Mouse (Mus musculus) embryonic facial prominence, embryonic 11.5 days (tissue): Measurements from ENCODE around the gene Hist2h2ac. TPM values are rescaled to one million over a fixed set of nuclear protein-coding genes. Genes with fewer than 3 reads are reported as not detected.

ENCODE experiments used
- ATAC-seq: fragments of 200-750 bp; cut with Nextera tagmentation; replicated peaks from 2 replicates; pipeline ENCODE4 v1.8.0; 2017; ENCODE audit warnings: low read depth; ENCODE audit not compliant: insufficient number of reproducible peaks, low FRiP score, low TSS enrichment
- DNase-seq: peaks from one replicate; pipeline ENCODE4 v3.0.0-alpha.2; 2015; ENCODE audit warnings: low spot score
- H3K27ac ChIP-seq: fragments of 300-500 bp; sonication (generic); replicated peaks from 2 replicates; pipeline ENCODE4 v1.5.1; 2014; ENCODE audit warnings: mild to moderate bottlenecking, low read depth, low read length, control low read depth
- H3K27me3 ChIP-seq: fragments of 300-500 bp; sonication (generic); 2 replicates; pipeline ENCODE4 v1.6.1; 2014; ENCODE audit warnings: mild to moderate bottlenecking, low read length, moderate library complexity, mixed read lengths; ENCODE audit not compliant: control insufficient read depth, insufficient read depth
- H3K36me3 ChIP-seq: fragments of 300-500 bp; sonication (generic); replicated peaks from 2 replicates; pipeline ENCODE4 v1.6.1; 2014; ENCODE audit warnings: low read depth, mild to moderate bottlenecking, low read length, moderate library complexity, mixed read lengths; ENCODE audit not compliant: control insufficient read depth, insufficient read depth
- H3K4me1 ChIP-seq: fragments of 300-500 bp; sonication (generic); 2 replicates; pipeline ENCODE4 v1.6.1; 2014; ENCODE audit warnings: low read length, mixed read lengths; ENCODE audit not compliant: control insufficient read depth, insufficient read depth
- H3K4me2 ChIP-seq: fragments of 300-500 bp; sonication (generic); 2 replicates; pipeline ENCODE4 v1.6.1; 2014; ENCODE audit warnings: low read depth, mild to moderate bottlenecking, control low read depth, low read length, moderate library complexity
- H3K4me3 ChIP-seq: fragments of 300-500 bp; sonication (generic); 2 replicates; pipeline ENCODE4 v1.5.1; 2014; ENCODE audit warnings: low read depth, low read length, control low read depth
- H3K9ac ChIP-seq: fragments of 300-500 bp; sonication (generic); replicated peaks from 2 replicates; pipeline ENCODE4 v1.6.1; 2014; ENCODE audit warnings: mild to moderate bottlenecking, control low read depth, low read length
- H3K9me3 ChIP-seq: fragments of 300-500 bp; sonication (generic); replicated peaks from 2 replicates; pipeline ENCODE4 v1.6.1; 2016; ENCODE audit warnings: mild to moderate bottlenecking, low read length, inconsistent platforms, mixed read lengths; ENCODE audit not compliant: control insufficient read depth
- WGBS: fragments of 180-500 bp; shearing (Covaris S2); extraction: QIAGEN DNeasy Blood & Tissue Kit; methylation state at CpG from one replicate; pipeline ENCODE4 v1.1.7; 2014; 5-methylcytosine and 5-hydroxymethylcytosine counted together
- polyA plus RNA-seq: library from polyadenylated mRNA; unstranded; fragments of >200 nt; fragmentation: Nextera tagmentation; extraction: Ambion mirVana; gene quantifications from 2 replicates; pipeline ENCODE4 v1.2.1, GENCODE M21; 2014

Hist2h2ac gene
- polyA plus RNA-seq, 1 experiment from 2014 or later, result 15.5 TPM

DNA sequence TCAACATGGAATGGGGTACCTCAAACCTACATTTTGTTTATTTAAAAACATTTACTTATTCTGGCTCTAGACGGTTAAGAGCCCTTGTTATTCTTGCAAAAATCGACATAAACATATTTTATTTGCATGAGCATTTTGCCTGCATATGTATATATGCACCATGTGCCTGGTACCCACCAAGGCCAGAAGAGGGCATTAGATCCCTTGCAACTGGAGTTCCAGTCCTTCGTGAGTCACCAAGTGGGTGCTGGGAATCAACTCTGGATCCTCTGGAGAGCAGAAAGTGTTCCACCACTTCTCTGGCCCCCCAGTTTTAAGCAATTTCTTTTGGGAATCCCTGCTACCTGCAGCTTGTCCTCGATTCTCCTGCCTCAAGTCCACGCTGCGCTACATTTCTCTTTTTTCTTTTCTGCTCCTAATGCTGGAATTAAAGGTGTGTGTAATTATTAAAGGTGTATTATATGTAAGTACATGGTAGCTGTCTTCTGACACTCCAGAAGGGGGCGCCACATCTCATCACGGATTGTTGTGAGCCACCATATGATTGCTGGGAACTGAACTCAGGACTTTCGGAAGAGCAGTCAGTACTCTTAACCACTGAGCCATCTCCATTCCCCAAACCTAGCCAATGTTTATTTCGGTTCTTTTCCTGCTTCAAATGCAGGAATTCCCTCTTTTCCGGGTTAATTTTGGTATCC lies 24.9 kb downstream of the Hist2h2ac start:
- 90% methylated on average over 11 of the region's 11 CpGs for WGBS
- Histone ChIP-seq H3K9ac (no peak overlapping the region), H3K4me2 (no peak overlapping the region), H3K4me3 (no peak overlapping the region), H3K27ac (no peak overlapping the region), H3K9me3 (no peaks in the 10 kb centered on the region), H3K4me1 (no peaks in the 10 kb centered on the region), H3K36me3 (no peaks in the 10 kb centered on the region), H3K27me3 (no peaks in the 10 kb centered on the region)
- ATAC-seq (no peak), DNase-seq (no peak)

DNA sequence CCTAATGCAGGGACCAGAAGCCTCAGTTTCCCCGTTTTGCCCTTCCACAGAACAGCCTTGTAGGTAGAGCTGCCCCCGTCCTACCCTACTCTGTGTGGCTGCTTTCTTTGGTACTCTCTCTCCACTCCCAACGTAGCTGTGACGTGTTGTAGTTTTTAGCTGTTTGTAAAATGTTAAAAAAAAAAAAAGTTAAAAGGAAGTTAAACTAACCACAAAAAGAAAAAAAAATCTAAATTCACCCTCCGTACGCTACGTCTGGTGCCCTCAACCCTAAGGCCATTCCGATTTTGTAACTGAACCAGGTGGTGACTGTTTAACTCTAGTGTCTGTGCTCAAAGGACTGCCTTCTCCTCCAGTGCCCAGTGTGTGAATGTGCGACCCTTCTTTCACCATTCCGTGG lies 25.7 kb downstream of the Hist2h2ac start:
- Histone ChIP-seq H3K4me1 (no peaks in the 10 kb centered on the region), H3K9ac (no peak overlapping the region), H3K27me3 (no peaks in the 10 kb centered on the region), H3K9me3 (no peaks in the 10 kb centered on the region), H3K36me3 (no peaks in the 10 kb centered on the region), H3K27ac (no peak overlapping the region), H3K4me2 (no peak overlapping the region), H3K4me3 (no peak overlapping the region)
- 86% methylated on average over 10 of the region's 10 CpGs for WGBS
- no peak for DNase-seq
- ATAC-seq, result no peak

DNA sequence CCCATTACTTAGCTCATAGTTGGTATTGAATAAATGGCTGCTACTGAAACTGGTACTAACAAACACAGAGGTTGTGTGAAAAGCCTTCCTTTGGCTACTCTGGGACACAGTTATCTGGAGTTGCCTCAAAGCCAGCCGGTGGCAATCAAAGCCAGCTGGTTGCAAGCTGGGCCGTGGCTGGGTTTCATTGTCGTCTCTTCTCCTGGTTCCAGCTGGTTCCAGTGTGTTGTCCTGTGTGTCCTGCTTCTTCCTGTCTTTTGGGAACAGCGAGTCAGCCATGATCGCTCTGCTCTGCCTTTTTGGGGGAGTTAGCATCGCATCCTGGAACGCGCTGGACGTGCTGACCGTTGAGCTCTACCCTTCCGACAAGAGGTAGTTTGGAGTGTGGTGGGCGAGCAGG lies 27.7 kb downstream of the Hist2h2ac start:
- Histone ChIP-seq H3K27ac (no peak overlapping the region), H3K4me1 (no peaks in the 10 kb centered on the region), H3K27me3 (no peaks in the 10 kb centered on the region), H3K9me3 (no peaks in the 10 kb centered on the region), H3K9ac (no peak overlapping the region), H3K4me2 (no peak overlapping the region), H3K36me3 (no peaks in the 10 kb centered on the region), H3K4me3 (no peak overlapping the region)
- ATAC-seq, result no peak
- no peak for DNase-seq
- WGBS, result 58% methylated on average over 12 of the region's 12 CpGs

DNA sequence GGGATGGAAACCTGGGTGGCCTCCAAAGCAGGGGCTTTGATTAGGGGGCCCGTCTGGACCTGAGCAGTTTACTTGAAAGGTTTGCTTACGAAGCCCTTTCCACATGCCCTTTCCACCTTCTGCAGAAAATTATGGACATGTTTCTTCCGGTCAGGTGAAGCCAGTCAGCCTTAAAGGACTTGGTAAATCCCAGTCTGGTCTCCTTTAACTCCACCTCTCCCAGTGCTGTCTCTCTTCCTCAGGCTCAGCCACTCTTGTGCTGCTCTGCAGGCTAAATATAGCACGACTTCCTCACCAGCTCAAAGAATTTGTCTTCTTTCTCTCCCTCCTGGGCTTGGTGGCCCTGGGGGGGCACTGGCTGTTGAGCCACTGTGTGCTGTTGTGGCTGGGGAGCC lies 38.3 kb downstream of the Hist2h2ac start:
- no peaks in the 10 kb centered on the region for H3K4me1 ChIP-seq
- ATAC-seq (no peak), DNase-seq (no peak)
- H3K27ac ChIP-seq, result no peak overlapping the region
- no peak overlapping the region for H3K4me3 ChIP-seq
- no peaks in the 10 kb centered on the region; the same call in 1 of the 2 replicates for H3K36me3 ChIP-seq
- 0 out of 2 replicates have a peak overlapping the region, but pooled peaks have one; percentile 11 for H3K9ac ChIP-seq
- 20% methylated on average over 4 of the region's 4 CpGs for WGBS
- no peak overlapping the region for H3K4me2 ChIP-seq
- no peaks in the 10 kb centered on the region for H3K9me3 ChIP-seq
- H3K27me3 ChIP-seq, result no peaks in the 10 kb centered on the region; the same call in 1 of the 2 replicates

DNA sequence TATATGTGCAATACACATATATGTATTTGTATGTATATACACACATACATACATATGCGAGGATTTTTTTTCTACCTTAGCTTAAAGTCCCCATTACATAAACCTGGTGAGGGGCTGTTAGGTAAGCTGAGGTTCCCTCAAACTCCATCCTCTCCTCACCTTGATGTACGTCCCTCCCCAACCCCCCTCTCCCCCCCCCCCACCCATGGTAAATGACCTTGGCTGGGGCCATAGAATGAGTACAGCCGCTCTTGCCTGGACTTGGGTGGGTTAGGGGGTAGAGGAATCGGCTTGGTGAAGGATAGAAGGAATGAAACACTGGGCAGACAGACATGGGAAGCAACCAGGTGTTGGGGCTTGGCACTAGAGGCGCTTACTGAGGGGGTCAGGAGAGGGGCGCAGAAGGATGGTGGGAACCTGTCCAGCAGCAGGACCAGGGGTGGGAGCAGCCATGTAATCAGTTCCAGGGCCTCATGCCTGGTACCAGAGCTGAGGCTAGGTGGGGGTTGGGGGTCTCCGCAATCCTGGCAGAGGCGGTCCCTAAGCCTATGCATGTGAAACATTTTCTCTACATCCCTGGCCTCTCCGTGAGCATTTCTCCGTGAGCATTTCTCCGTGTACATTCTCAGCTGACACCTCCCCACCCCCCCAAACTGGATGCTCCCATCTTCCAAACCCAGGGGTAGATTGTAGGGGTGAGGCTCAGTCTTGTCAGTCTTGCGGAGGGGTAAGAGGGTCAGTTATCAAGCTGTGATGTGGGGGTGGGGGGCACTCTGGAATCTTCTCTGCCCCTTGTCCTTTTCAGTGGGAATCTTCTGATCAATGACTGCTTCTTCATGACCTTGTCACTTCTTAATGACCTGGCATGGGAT lies 38.9 kb downstream of the Hist2h2ac start:
- peak; percentile 72; the same call in 1 of the 2 replicates for ATAC-seq

DNA sequence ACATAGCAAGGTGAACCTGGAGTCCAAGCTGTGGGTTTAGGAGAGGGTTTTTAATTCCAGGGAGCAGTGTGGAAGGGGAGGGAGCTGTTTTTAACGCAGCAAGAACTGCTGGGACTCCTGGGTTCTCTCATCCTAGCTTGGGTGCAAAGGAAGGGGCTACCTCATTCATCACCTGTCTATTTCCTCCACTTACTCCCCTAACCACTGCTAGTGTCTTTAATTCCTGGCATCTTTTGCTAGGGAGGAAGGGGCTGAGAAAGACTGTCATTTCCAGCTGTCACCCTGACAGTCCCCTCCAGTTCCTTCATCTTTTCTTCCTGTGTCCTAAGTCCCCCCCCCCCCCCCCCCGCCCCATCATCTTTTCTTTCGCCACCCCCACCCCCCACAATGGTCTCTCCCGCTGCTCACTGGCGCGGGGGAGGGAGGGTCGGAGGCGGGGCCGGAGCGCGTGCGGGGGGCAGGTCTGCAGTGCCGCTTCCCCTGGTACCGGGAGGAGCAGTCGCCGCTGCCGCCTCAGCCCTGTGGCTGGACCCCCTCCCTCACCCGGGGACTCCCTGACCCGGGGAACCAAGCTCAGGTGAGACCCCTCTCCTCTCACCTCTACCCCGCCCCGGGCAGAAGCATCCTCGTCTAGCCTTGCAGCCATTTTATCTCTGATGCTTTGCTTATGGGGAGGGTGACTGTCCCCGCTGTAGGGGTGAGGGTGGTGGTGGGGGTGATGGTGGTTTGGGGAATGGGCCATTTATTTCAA lies 39.8 kb downstream of the Hist2h2ac start, which contains the start of gene Sv2a:
TSS of gene Sv2a (plus strand) at position 425 of the 751 bp plus-strand sequence.
- Histone ChIP-seq H3K27ac (no peak within 1 kb of the TSS), H3K4me2 (peak within 1 kb of the TSS; percentile 90), H3K4me3 (peak within 1 kb of the TSS; percentile 51), H3K9me3 (no peaks in the 10 kb centered on the region), H3K4me1 (no peaks in the 10 kb centered on the region), H3K9ac (peak within 1 kb of the TSS; percentile 71), H3K27me3 (no peaks in the 10 kb centered on the region; the same call in 1 of the 2 replicates), H3K36me3 (peaks cover 2% of the 10 kb centered on the region; the same call in 1 of the 2 replicates)
- DNase-seq (peak; percentile 41), ATAC-seq (peak; percentile 44; the same call in 1 of the 2 replicates)
- 1% methylated on average over 11 of the region's 23 CpGs for WGBS

More for the DNA sequence above, 38.9 kb downstream of the Hist2h2ac start:
- H3K9me3 ChIP-seq, result no peaks in the 10 kb centered on the region
- DNase-seq, result no peak
- H3K4me1 ChIP-seq, result no peaks in the 10 kb centered on the region
- WGBS, result 37% methylated on average over 12 of the region's 12 CpGs
- no peaks in the 10 kb centered on the region; the same call in 1 of the 2 replicates for H3K36me3 ChIP-seq
- H3K4me2 ChIP-seq, result peak overlapping the region; percentile 90
- no peaks in the 10 kb centered on the region; the same call in 1 of the 2 replicates for H3K27me3 ChIP-seq
- H3K4me3 ChIP-seq, result peak overlapping the region; percentile 51
- H3K27ac ChIP-seq, result no peak overlapping the region
- peak overlapping the region; percentile 11; the same call in 1 of the 2 replicates for H3K9ac ChIP-seq

DNA sequence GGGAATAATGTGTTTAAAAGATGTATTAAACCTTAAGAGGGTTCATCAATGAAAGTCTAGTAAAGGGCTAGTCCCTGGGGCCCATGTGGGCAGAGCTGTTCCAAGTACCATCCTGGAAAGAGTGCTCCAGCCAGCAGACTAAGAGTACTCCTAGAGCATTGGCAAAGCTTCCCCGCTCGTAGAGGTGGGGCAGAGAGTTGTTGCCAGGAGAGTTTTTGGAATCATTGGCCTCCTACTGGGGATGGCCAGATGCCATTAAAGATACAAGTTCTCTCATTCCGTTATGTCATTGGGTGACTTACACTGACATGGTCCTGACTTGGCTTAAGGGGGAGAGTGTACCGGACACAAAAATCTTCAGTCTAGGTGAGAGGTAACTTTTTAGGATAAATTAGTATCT lies 41.1 kb downstream of the Hist2h2ac start:
- no peak overlapping the region for H3K4me3 ChIP-seq
- H3K9me3 ChIP-seq, result no peaks in the 10 kb centered on the region
- DNase-seq (no peak), ATAC-seq (no peak)
- H3K36me3 ChIP-seq, result peaks cover 2% of the 10 kb centered on the region; the same call in 1 of the 2 replicates
- H3K9ac ChIP-seq, result no peak overlapping the region
- H3K27ac ChIP-seq, result no peak overlapping the region
- 80% methylated on average over 4 of the region's 4 CpGs for WGBS
- H3K4me1 ChIP-seq, result no peaks in the 10 kb centered on the region
- no peak overlapping the region for H3K4me2 ChIP-seq
- H3K27me3 ChIP-seq, result no peaks in the 10 kb centered on the region; the same call in 1 of the 2 replicates
